Mouse (Mus musculus) heart, embryonic 16.5 days (tissue): ENCODE measurements around the gene Cd6. TPM values are rescaled to one million over a fixed set of nuclear protein-coding genes. Genes with fewer than 3 reads are reported as not detected.

ENCODE experiments used
- ATAC-seq: fragments of 200-750 bp; cut with Nextera tagmentation; replicated peaks from 2 replicates; pipeline ENCODE4 v1.8.0; 2017; ENCODE audit warnings: moderate number of reproducible peaks; ENCODE audit not compliant: insufficient read depth, low FRiP score; ENCODE audit errors: extremely low read depth
- H3K27ac ChIP-seq: fragments of 300-500 bp; sonication (generic); 2 replicates; pipeline ENCODE4 v1.5.1; 2014; ENCODE audit warnings: mild to moderate bottlenecking, low read length, control low read depth, moderate library complexity
- H3K27me3 ChIP-seq: fragments of 300-500 bp; sonication (generic); 2 replicates; pipeline ENCODE4 v1.6.1; 2014; ENCODE audit warnings: low read length, mixed read lengths; ENCODE audit not compliant: control insufficient read depth, insufficient read depth
- H3K36me3 ChIP-seq: fragments of 300-500 bp; sonication (generic); 2 replicates; pipeline ENCODE4 v1.6.1; 2014; ENCODE audit not compliant: control insufficient read depth, insufficient read depth
- H3K4me1 ChIP-seq: fragments of 300-500 bp; sonication (generic); 2 replicates; pipeline ENCODE4 v1.6.1; 2014; ENCODE audit warnings: low read length, mixed read lengths; ENCODE audit not compliant: control insufficient read depth, insufficient read depth
- H3K4me2 ChIP-seq: fragments of 300-500 bp; sonication (generic); 2 replicates; pipeline ENCODE4 v1.6.1; 2014; ENCODE audit warnings: low read depth, mild to moderate bottlenecking, control low read depth, low read length
- H3K4me3 ChIP-seq: fragments of 300-500 bp; sonication (generic); 2 replicates; pipeline ENCODE4 v1.5.1; 2014; ENCODE audit warnings: mild to moderate bottlenecking, control low read depth, low read length
- H3K9ac ChIP-seq: fragments of 300-500 bp; sonication (generic); 2 replicates; pipeline ENCODE4 v1.6.1; 2014; ENCODE audit warnings: low read length, control low read depth
- H3K9me3 ChIP-seq: fragments of 300-500 bp; sonication (generic); replicated peaks from 2 replicates; pipeline ENCODE4 v1.6.1; 2016; ENCODE audit warnings: low read length; ENCODE audit not compliant: control insufficient read depth
- WGBS: fragments of 180-500 bp; shearing (Covaris S2); extraction: QIAGEN DNeasy Blood & Tissue Kit; methylation state at CpG from one replicate; pipeline ENCODE4 v1.1.7; 2014; 5-methylcytosine and 5-hydroxymethylcytosine counted together
- polyA plus RNA-seq: library from polyadenylated mRNA; unstranded; fragments of >200 nt; fragmentation: Nextera tagmentation; extraction: Ambion mirVana; gene quantifications from 2 replicates; pipeline ENCODE4 v1.2.1, GENCODE M21; 2015

Gene Cd6
- polyA plus RNA-seq, 1 experiment from 2014 or later = 4.3 TPM

GRCm38 (mm10) chr19:10808524-10809233 is 21.2 kb downstream of the Cd6 start:
- no peaks in the 10 kb centered on the region for H3K36me3 ChIP-seq
- ATAC-seq = no peak
- H3K27me3 ChIP-seq = no peaks in the 10 kb centered on the region
- no peak overlapping the region for H3K27ac ChIP-seq
- H3K4me2 ChIP-seq = no peak overlapping the region
- no peak overlapping the region for H3K4me3 ChIP-seq
- H3K4me1 ChIP-seq = no peaks in the 10 kb centered on the region
- no peaks in the 10 kb centered on the region for H3K9me3 ChIP-seq
- H3K9ac ChIP-seq = no peak overlapping the region
- WGBS = 73% methylated on average over 12 of the region's 12 CpGs

GRCm38 (mm10) chr19:10805661-10806285 is 24.1 kb downstream of the Cd6 start:
- 80% methylated on average over 11 of the region's 11 CpGs for WGBS
- no peak overlapping the region for H3K4me2 ChIP-seq
- ATAC-seq = no peak

DNA sequence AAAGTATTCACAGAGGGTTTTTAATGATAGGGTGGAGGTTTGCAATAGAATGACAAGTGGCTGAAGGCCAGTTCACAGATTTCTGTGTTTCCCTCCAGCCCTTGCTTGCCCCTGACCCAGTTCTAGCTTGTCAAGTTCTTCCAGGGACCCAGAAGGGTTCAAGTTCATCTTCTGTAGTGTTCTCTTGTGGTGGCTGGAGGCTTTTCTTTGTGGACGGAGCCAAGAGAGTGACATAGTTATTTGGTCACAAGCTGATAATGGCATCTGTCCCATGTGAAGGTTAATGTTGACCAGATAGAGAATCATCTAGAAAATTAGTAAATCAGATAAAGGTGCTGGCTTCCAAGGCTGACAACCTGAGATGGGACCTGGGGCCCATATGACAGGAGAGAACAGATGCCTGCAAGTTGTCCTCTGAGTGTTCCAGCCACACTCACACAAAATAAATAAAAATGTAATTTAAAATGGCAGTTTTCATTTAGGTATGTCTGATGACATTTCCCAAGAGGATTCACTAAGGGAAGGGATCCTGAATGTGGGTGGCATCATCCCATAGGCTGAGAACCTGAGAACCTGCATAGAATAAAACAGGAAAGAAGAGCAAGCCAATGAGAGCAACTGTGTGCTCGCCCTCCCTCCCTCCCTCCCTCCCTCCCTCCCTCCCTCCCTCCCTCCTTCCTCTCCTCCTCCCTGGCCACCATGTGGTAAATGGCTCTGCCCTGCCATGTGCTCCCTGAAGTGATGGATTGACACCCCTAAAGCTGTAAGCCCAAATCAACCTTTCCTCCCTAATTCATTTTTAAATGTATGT is 24.8 kb downstream of the Cd6 start:
- H3K27ac ChIP-seq = no peak overlapping the region
- ATAC-seq = no peak
- 87% methylated on average over 2 of the region's 2 CpGs for WGBS

More at GRCm38 (mm10) chr19:10805661-10806285, 24.1 kb downstream of the Cd6 start:
- no peak overlapping the region for H3K27ac ChIP-seq
- no peaks in the 10 kb centered on the region for H3K4me1 ChIP-seq
- no peaks in the 10 kb centered on the region for H3K27me3 ChIP-seq
- H3K36me3 ChIP-seq = no peaks in the 10 kb centered on the region
- no peaks in the 10 kb centered on the region for H3K9me3 ChIP-seq
- H3K4me3 ChIP-seq = no peak overlapping the region
- H3K9ac ChIP-seq = no peak overlapping the region

DNA sequence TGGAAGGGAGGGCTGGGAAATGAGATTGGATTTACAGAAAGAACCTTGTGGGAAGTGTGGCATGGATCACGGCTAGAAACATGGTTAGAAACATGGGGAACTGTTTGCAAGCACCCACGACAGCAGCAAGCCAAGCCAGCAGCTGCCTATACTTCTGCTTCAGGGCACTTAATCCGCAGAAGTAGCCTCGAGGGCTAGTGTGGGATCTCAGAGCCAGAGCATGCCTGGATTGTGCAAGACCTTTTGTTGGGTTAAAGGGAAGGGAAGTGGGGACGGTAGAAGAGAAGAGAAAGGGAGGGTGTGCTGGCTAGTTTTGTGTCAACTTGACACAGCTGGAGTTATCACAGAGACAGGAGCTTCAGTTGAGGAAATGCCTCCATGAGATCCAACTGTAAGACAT is 26.1 kb downstream of the Cd6 start:
- H3K4me3 ChIP-seq = no peak overlapping the region
- H3K27ac ChIP-seq = no peak overlapping the region
- no peaks in the 10 kb centered on the region for H3K27me3 ChIP-seq
- WGBS = 53% methylated on average over 5 of the region's 5 CpGs
- H3K4me1 ChIP-seq = no peaks in the 10 kb centered on the region
- H3K4me2 ChIP-seq = no peak overlapping the region
- H3K36me3 ChIP-seq = no peaks in the 10 kb centered on the region
- no peak for ATAC-seq
- H3K9me3 ChIP-seq = no peaks in the 10 kb centered on the region
- H3K9ac ChIP-seq = no peak overlapping the region

More for the DNA sequence above, 24.8 kb downstream of the Cd6 start:
- H3K4me1 ChIP-seq = no peaks in the 10 kb centered on the region
- H3K27me3 ChIP-seq = no peaks in the 10 kb centered on the region
- H3K36me3 ChIP-seq = no peaks in the 10 kb centered on the region
- H3K4me3 ChIP-seq = no peak overlapping the region
- H3K9me3 ChIP-seq = no peaks in the 10 kb centered on the region
- no peak overlapping the region for H3K4me2 ChIP-seq
- H3K9ac ChIP-seq = no peak overlapping the region

DNA sequence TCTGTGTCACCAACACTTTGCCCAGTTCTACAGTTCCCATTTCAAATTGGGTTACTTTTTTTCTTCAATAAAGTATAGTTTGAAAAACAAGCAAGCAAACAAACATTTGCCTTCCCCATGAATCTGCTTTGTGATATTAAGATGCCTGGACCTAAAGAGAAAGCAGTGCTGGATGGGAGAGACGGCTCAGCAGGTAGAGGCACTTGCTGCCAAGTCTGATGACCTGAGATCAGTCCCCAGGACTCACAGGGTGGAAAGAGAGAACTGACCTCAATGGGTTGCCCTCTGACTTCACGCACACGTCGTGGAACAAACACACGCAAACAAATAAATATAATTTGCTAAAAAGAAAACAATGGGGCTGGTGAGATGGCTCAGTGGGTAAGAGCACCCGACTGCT is 28.0 kb downstream of the Cd6 start:
- H3K27ac ChIP-seq = no peak overlapping the region
- no peak for ATAC-seq
- H3K4me2 ChIP-seq = no peak overlapping the region
- no peak overlapping the region for H3K4me3 ChIP-seq
- H3K9ac ChIP-seq = no peak overlapping the region
- no peaks in the 10 kb centered on the region for H3K27me3 ChIP-seq
- H3K4me1 ChIP-seq = no peaks in the 10 kb centered on the region
- H3K36me3 ChIP-seq = no peaks in the 10 kb centered on the region
- 83% methylated on average over 6 of the region's 6 CpGs for WGBS
- no peaks in the 10 kb centered on the region for H3K9me3 ChIP-seq

DNA sequence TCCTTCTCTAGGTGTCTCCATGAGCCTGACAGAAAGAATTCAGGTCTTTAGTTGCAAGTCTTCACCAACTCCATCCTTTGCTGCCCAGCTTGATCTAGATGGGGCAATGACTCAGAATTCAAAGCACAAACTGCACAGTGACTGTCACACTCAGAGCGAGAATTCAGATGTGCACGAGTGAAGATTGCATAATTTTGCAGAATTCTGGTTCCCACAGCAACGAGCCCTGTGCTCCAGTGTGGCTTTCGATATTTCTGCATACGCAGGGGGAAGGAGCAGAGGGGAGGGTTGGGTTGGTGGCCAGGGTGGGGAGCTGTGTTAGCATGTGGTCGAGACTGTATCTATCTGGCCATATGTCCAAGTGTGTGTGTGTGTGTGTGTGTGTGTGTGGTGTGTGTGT is 28.8 kb downstream of the Cd6 start:
- Histone ChIP-seq H3K27ac (no peak overlapping the region), H3K4me2 (no peak overlapping the region), H3K27me3 (no peaks in the 10 kb centered on the region), H3K9me3 (no peaks in the 10 kb centered on the region), H3K36me3 (no peaks in the 10 kb centered on the region), H3K4me3 (no peak overlapping the region), H3K9ac (no peak overlapping the region), H3K4me1 (no peaks in the 10 kb centered on the region)
- WGBS = 62% methylated on average over 6 of the region's 6 CpGs
- ATAC-seq = no peak

GRCm38 (mm10) chr19:10799155-10799554 is 30.7 kb downstream of the Cd6 start:
- H3K9me3 ChIP-seq = no peaks in the 10 kb centered on the region
- H3K36me3 ChIP-seq = no peaks in the 10 kb centered on the region
- no peak overlapping the region for H3K27ac ChIP-seq
- H3K4me2 ChIP-seq = no peak overlapping the region
- H3K4me1 ChIP-seq = no peaks in the 10 kb centered on the region
- no peak overlapping the region for H3K4me3 ChIP-seq
- ATAC-seq = no peak
- no peaks in the 10 kb centered on the region for H3K27me3 ChIP-seq
- WGBS = 91% methylated on average over 17 of the region's 17 CpGs
- H3K9ac ChIP-seq = no peak overlapping the region

GRCm38 (mm10) chr19:10798576-10798975 is 31.3 kb downstream of the Cd6 start:
- Histone ChIP-seq H3K27me3 (no peaks in the 10 kb centered on the region), H3K9ac (no peak overlapping the region), H3K4me1 (no peaks in the 10 kb centered on the region), H3K9me3 (no peaks in the 10 kb centered on the region), H3K4me2 (no peak overlapping the region), H3K36me3 (no peaks in the 10 kb centered on the region), H3K4me3 (no peak overlapping the region), H3K27ac (no peak overlapping the region)
- 59% methylated on average over 10 of the region's 10 CpGs for WGBS
- no peak for ATAC-seq

GRCm38 (mm10) chr19:10794916-10795315 is 34.9 kb downstream of the Cd6 start:
- Histone ChIP-seq H3K9me3 (no peaks in the 10 kb centered on the region), H3K4me2 (no peak overlapping the region), H3K27me3 (no peaks in the 10 kb centered on the region), H3K9ac (no peak overlapping the region), H3K4me1 (no peaks in the 10 kb centered on the region), H3K4me3 (no peak overlapping the region), H3K36me3 (no peaks in the 10 kb centered on the region), H3K27ac (no peak overlapping the region)
- ATAC-seq = no peak
- WGBS = 77% methylated on average over 1 of the region's 1 CpGs
